Mouse (Mus musculus): ENCODE results near the gene Ctsl. TPM values are rescaled to one million over a fixed set of nuclear protein-coding genes. Genes with fewer than 3 reads are reported as not detected.

Gene Ctsl
- total RNA-seq, 2 experiments from 2014 or later = 125 to 132 TPM

DNA sequence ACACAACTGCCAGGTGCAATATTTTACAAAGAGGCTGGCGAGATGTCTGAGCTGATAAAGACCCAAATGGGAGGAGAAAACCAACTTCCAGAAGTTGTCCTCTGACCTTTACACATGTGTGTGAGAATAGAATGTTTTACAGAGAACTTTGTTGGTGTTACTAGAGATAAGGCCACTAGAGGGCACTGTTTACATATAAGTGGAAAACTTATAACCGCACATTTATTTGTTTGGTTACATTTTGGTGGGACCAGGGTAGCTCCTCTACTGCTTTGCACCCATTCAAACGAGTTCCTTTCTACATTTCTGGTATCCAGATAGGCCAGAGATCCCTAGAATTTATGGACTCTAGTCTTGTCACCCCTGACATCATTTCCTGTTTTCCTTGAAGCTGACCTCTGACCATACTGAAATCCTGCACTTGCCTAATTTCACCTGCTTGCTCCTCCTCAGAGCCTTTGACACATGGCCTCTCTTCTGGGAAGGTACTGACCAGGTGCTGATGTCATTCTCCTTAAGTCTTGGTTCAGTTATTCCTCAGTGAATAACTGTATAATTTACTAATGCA, 55.1 kb downstream of the Ctsl start:
- intact Hi-C loops (cut with DNase I) = loop anchor here (2.0 kb wide), 1 partner anchor 123 kb away; no protein-coding TSS in a partner anchor
- DNase-seq = no peak

DNA sequence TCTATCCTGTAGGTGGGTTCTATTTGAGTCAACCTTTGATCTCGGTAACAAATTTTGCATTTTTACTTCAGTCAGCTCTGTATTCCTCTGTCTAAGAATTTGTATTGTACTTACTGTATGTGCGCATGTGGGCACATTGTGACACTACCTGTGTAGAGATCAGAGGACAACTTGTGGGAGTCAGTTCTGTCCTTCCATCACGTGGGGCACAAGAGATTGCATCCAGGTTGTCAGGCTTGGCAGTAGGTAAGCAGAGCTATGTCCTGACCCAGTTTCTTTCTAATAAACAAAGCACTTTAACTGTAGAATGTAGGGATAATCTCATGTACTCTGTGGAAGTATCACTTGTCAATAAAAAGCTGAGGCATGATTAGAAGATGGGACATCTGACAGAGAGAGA, 56.6 kb downstream of the Ctsl start:
- DNase-seq = no peak
- intact Hi-C loops (cut with DNase I) = loop anchor here (2.0 kb wide), 1 partner anchor 125 kb away; no protein-coding TSS in a partner anchor

DNA sequence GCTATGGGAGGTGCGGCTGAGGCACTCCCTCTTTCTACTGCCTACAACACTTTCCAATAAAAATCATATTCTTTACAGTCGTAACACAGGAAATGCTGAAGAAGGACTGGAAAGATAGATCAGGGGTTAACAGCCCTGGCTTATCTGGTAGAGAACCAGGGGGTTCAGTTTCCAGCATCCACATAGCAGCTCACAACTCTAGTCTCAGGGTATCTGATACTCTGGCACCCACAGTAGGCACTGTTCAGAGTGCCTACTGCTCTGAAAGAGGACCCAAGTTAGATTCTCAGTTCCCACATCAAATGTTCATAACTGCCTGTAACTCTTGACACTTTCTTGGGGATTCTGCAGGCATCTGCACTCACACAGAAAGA, 57.8 kb downstream of the Ctsl start:
- intact Hi-C loops (cut with DNase I) = no loop called here
- no peak for DNase-seq

DNA sequence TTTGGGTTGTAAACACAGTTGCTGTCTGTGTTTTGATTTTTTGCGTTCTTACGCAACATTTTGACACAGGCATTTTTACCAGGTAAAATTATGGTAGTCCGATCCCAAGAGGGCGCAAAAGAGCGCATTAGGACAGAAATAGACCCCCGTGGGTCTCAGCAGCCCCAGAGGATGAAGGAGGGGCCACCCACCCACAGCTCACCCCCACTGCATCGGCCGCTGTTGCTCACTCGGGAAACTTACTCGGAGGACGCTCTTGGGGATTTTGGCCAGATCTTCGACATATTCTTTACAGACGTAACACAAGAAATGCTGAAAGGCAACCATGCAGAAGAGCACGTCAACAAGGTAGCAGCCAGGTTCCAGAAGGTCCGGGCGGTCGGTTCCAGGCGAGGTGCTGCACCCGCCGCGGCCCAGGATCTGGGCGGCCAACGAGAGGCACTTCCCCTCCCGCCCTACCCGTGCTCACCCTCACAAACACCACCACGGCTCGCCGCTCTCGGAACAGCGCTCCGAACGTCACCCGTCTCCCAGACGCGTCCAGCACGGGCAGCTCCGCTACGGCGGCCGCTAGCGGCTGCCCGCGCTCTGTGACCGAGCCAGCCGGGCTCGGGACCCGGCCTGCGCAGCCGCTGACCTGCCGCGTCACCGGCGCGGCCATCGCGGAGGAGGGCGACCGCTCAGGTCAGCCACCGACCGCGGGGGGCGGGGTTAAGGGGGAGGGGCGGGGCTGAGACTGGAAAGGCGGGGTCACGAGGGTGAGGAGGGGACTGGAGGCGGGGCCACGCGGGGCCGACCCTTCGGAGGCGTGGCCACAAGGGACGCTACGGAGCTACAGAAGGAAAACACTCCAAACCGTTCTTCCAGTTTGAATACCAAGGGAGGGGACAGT, 58.4 kb downstream of the Ctsl start, which contains the start of gene Aaed1:
TSS of gene Aaed1 (minus strand) at position 687 of the 892 bp plus-strand sequence.
- intact Hi-C loops (cut with DNase I) = no loop called here
- DNase-seq = peak; percentile 97

DNA sequence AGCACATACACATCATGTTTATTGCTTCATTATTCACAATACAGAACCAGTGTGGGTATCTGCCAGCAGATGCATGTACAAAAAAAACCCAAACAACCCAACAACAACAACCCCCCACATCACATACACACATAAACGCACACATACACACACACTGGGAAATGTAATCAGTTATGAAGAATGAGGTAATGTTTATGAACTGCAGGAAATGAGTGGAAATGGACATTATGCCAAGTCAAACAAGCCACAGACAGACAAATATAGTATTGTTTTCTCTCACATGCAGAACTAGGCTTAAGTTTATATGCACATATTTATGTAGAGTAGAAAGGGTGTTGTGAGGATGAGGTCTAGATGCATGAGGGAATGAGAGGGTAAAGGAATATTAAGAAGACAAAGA, 59.4 kb downstream of the Ctsl start:
- intact Hi-C loops (cut with DNase I) = no loop called here
- no peak for DNase-seq

DNA sequence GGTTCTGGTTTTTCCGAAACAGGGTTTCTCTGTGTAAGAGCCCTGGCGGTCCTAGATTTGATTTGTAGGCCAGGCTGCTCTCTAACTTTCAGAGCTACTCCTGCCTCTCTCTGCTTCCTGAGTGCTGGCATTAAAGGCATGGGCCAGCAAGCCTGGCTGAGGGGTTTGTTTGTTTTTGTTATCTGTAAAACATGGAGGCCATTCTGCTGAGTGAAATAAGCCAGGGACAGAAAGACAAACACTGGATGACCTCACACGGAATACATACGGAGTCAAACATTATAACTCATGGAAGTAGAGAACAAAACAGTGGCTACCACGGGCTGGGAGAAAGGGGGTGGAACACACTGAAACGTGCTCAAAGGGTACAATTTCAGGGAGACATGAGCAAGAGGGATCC, 60.1 kb downstream of the Ctsl start:
- intact Hi-C loops (cut with DNase I) = no loop called here
- DNase-seq = no peak

DNA sequence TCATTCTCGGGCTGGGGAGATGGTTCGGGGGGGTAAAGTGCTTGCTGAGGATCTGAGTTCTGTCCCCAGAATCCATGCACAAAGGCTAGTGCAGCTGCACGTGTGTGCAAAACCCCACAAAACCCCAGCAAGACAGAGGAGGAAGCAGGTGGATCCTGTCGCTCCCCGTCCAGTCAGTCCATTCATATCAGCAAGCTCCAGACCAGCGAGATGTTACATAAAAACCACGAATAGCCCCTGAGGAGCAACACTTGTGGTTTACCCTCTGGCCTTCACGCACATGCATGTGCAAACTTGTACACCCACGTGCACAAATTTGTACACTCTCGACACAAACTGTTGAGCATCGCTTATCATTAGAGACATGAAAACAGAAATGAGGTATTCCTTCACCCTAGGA, 60.8 kb downstream of the Ctsl start:
- intact Hi-C loops (cut with DNase I) = loop anchor here (5.0 kb wide), 1 partner anchor 133 kb away; no protein-coding TSS in a partner anchor
- DNase-seq = no peak

Other genes with a start within 250 kb of the Ctsl start
- 1 to 10 TPM in 1 of 2 experiments, under 1 TPM in 1; 0.96 to 1.2 TPM for gene Slc35d2, start 241.5 kb downstream of the Ctsl start, total RNA-seq (2021)
- 1 to 10 TPM; 4.9 to 5.4 TPM for gene Zfp367, start 217.7 kb downstream of the Ctsl start, total RNA-seq (2021)
- 10 to 100 TPM; 51.5 to 54.6 TPM for gene Habp4, start 209.1 kb downstream of the Ctsl start, total RNA-seq (2021)
- gene Cdc14b, start 95.6 kb downstream of the Ctsl start, total RNA-seq (2021) = 1 to 10 TPM; 2.3 to 2.7 TPM
- 1 to 10 TPM; 6.4 to 7.3 TPM for gene Aaed1, start 58.2 kb downstream of the Ctsl start, total RNA-seq (2021)
- 10 to 100 TPM; 20.0 to 20.1 TPM for gene Cdk20, start 61.4 kb upstream of the Ctsl start, total RNA-seq (2021)
- gene Fam240b, start 126.9 kb upstream of the Ctsl start, total RNA-seq (2021) = not detected

Measured in left cerebral cortex, postnatal 4 days (tissue).